Mouse (Mus musculus): ENCODE results near the gene Ttc1. TPM values are rescaled to one million over a fixed set of nuclear protein-coding genes. Genes with fewer than 3 reads are reported as not detected.

The Ttc1 gene
- polyA plus RNA-seq, 1 experiment = 44.9 TPM

DNA sequence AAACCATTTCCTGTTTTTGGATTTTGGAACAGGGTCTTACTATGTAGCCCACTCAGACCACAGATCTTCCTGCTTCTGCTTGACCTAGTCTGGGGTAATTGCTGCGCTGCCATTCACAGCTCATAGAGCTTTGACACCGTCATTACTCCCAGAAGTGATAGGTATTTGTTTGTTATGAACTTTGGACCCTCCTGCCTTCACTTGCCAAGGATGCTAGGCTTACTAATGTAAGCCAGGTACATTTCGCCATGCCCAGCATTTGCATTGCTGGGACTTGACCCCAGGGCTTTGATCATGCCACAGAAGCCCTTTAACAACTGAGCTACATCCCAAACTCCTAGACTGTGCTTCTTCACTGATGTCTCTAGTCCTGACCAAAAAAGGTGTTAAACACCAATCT is 47.5 kb downstream of the Ttc1 start:
- no peak for DNase-seq (ENCODE audit: low read depth)
- TF ChIP-seq CTCF (IDR thresholded peaks at IDR 0.05; ENCODE audit: borderline replicate concordance, extremely low read depth, insufficient read depth, insufficient read length) (no peak), POLR2A (IDR thresholded peaks at IDR 0.05; ENCODE audit: borderline replicate concordance, extremely low read depth, insufficient read depth, insufficient read length, poor library complexity, severe bottlenecking) (no peak)

DNA sequence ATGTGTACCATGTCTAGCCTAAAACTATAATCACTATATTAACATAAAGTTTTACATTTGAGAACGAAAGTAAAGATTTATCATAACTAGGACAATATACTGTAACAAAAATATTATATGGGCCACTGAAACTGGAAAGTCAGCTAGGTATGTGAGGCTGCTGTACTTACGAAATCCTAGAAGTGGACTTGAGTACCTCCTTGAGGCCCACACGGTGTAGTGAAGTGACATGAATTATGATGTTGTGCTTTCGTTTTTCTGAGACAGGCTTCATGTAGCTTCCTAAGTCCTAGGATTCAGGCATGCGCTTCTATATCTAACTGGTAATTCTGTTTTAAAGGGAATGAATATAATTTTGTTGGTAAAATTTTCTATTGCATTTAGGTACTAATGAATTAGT is 49.2 kb downstream of the Ttc1 start:
- no peak for DNase-seq (ENCODE audit: low read depth)
- TF ChIP-seq POLR2A (IDR thresholded peaks at IDR 0.05; ENCODE audit: borderline replicate concordance, extremely low read depth, insufficient read depth, insufficient read length, poor library complexity, severe bottlenecking) (no peak), CTCF (IDR thresholded peaks at IDR 0.05; ENCODE audit: borderline replicate concordance, extremely low read depth, insufficient read depth, insufficient read length) (no peak)

DNA sequence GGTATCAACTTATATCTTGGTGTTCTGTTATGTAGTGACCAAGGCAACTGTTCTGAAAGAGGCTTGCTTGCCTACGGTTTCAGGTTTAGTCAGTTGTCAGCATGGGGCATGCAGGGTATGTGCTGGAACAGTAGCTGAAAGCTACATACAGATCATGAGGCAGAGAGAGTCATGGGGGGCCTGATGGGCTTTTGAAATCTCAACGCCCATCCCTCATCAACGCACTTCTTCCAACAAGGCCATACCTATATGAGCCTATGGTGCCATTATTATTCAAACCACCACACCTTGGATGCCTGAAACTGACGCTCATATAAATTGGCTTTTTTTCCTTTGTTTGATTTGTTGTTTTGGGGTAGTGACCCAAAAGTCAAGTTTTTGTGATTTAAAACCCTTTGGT is 51.2 kb downstream of the Ttc1 start:
- DNase-seq (ENCODE audit: low read depth) = no peak
- TF ChIP-seq POLR2A (IDR thresholded peaks at IDR 0.05; ENCODE audit: borderline replicate concordance, extremely low read depth, insufficient read depth, insufficient read length, poor library complexity, severe bottlenecking) (no peak), CTCF (IDR thresholded peaks at IDR 0.05; ENCODE audit: borderline replicate concordance, extremely low read depth, insufficient read depth, insufficient read length) (no peak)

DNA sequence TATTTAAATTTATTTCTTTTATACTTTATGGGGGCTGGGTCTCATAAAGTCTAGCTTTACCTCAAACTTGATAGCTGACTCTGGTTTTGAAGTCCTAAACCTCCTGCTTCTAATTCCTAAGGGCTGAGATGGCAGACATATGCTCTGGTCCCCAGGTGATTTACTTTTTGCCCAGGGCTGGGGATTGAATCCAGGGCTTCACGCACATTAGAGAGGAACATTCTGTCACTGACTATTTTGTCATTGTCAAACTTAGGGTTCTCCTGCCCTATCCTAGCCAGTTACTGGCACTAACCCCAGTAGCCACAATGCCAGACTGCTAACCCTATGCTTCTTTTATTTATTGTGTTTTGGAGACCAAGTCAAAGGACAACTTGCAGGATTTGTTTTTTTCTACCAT is 59.0 kb downstream of the Ttc1 start:
- TF ChIP-seq POLR2A (IDR thresholded peaks at IDR 0.05; ENCODE audit: borderline replicate concordance, extremely low read depth, insufficient read depth, insufficient read length, poor library complexity, severe bottlenecking) (no peak), CTCF (IDR thresholded peaks at IDR 0.05; ENCODE audit: borderline replicate concordance, extremely low read depth, insufficient read depth, insufficient read length) (no peak)
- no peak for DNase-seq (ENCODE audit: low read depth)

DNA sequence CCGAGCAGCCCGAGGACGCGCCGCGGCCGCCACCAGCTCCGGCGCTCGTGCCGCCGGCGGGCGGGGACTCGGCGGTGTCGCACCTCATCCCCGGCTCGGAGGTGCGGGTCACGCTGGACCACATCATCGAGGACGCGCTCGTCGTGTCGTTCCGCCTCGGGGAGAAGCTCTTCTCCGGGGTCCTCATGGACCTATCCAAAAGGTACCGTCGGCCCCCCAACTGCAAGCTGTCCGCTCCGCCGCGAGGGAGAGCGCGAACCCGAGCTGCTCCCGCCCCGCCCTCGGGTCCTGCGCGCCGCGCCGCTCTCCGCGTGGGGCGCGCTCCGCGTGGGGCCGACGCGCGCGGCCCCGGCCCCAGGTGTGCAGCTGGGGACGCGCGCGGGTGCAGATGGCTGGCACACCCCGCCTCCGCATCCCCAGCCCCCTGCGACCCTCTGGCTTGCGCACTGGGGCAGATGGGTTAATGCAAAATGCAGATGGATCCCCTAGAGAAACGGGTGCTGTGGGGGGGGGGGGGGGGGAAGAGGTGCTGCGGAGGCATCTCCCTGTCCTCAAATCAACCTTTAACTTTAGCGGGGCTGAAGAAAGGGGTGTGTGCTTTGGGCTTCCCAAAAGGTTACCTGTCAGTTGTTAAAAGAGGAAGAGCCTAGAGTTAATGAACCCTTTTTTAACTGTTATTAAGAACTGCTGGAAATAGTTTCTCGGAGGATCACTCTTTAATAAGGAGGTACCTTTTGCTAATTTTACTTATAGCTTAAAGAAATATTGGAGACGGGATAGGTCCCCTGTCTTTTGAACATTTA is 65.2 kb downstream of the Ttc1 start:
- DNase-seq (ENCODE audit: low read depth) = peak; percentile 70
- TF ChIP-seq CTCF (IDR thresholded peaks at IDR 0.05; ENCODE audit: borderline replicate concordance, extremely low read depth, insufficient read depth, insufficient read length) (no peak), POLR2A (IDR thresholded peaks at IDR 0.05; ENCODE audit: borderline replicate concordance, extremely low read depth, insufficient read depth, insufficient read length, poor library complexity, severe bottlenecking) (peak; percentile 58; the same call in 1 of the 2 replicates)

DNA sequence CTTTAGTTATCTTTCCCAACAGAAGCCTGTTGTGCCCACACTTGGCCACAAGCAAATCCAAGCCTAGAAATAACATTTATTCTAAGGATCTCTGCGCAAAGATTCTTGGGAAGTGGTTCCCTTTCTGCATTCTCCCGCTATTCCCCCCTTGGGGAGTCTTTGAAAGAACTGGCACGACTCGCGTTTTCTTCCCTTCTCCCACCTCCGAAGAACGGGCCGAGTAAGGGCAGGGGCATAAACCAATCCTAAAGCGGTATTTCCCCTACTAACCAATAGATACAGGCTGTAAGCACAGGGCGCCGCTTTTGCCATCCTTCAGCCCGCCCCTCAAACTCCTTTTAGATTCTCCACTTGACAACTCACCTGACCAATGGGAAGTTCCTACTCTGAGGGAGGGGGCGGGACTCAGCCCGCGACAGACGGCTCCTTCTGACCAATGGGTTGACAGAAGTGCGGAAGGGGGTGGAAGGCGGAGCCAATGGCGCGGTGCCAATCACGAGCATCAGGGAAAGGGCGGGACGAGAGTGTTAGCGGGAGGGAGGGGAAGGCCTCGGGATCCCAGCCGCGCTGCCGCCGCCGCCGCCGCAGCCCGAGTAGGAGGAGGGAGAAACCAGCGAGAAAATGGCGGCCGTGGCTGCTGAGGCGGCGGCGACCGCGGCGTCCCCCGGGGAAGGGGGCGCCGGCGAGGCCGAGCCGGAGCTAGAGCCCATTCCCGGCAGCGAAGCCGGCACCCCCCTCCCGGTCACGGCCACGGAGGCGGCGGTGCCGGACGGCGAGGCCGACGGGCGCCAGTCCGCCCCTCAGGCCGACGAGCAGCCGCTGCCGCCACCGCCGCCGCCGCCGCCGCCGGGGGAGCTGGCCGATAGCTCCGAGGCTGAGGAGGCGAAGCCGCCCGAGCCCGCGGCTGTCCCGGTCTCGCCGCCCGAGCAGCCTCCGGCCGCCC is 66.1 kb downstream of the Ttc1 start, which contains the start of gene Pwwp2a:
Gene Pwwp2a, plus strand, starts transcription at position 527 of the 943 bp plus-strand sequence.
- peak; percentile 100 for DNase-seq (ENCODE audit: low read depth)
- TF ChIP-seq CTCF (IDR thresholded peaks at IDR 0.05; ENCODE audit: borderline replicate concordance, extremely low read depth, insufficient read depth, insufficient read length) (no peak), POLR2A (IDR thresholded peaks at IDR 0.05; ENCODE audit: borderline replicate concordance, extremely low read depth, insufficient read depth, insufficient read length, poor library complexity, severe bottlenecking) (peak; percentile 90)

Other genes starting within 250 kb of the Ttc1 start
- gene Ccnjl, start 219.2 kb downstream of the Ttc1 start, polyA plus RNA-seq (2012; rRNA removed) = 6.2 and 8.2 TPM in 2 replicates
- 0.67 and 1.2 TPM in 2 replicates for gene 4933415A04Rik, start 161.0 kb downstream of the Ttc1 start, polyA plus RNA-seq (2012; rRNA removed)
- gene Fabp6, start 146.5 kb downstream of the Ttc1 start, polyA plus RNA-seq (2012; rRNA removed) = not detected in 2 replicates
- 38.7 and 49.7 TPM in 2 replicates for gene Pwwp2a, start 66.0 kb downstream of the Ttc1 start, polyA plus RNA-seq (2012; rRNA removed)
- gene Adra1b, start 153.2 kb upstream of the Ttc1 start, polyA plus RNA-seq (2012; rRNA removed) = 5.1 and 9.8 TPM in 2 replicates